Mouse (Mus musculus) stomach, embryonic 16.5 days (tissue): ENCODE measurements around the gene Ptges2. TPM values are rescaled to one million over a fixed set of nuclear protein-coding genes. Genes with fewer than 3 reads are reported as not detected.
A peak's percentile ranks its signal among the peaks of the same experiment; 100 is the strongest.

Source experiments
- ATAC-seq: fragments of 200-750 bp; cut with Nextera tagmentation; 2 replicates; pipeline ENCODE4 v1.8.0; 2017; ENCODE audit warnings: moderate number of reproducible peaks, moderate TSS enrichment; ENCODE audit not compliant: insufficient read depth, low FRiP score
- H3K27ac ChIP-seq: fragments of 300-500 bp; sonication (generic); 2 replicates; pipeline ENCODE4 v1.5.1; 2014; ENCODE audit warnings: low read length
- H3K27me3 ChIP-seq: fragments of 300-500 bp; sonication (generic); 2 replicates; pipeline ENCODE4 v1.6.1; 2014; ENCODE audit warnings: low read length, control low read depth, mixed read lengths; ENCODE audit not compliant: control insufficient read depth, insufficient read depth
- H3K36me3 ChIP-seq: fragments of 300-500 bp; sonication (generic); 2 replicates; pipeline ENCODE4 v1.6.1; 2014; ENCODE audit warnings: low read length; ENCODE audit not compliant: control insufficient read depth, insufficient read depth
- H3K4me1 ChIP-seq: fragments of 300-500 bp; sonication (generic); 2 replicates; pipeline ENCODE4 v1.6.1; 2014; ENCODE audit warnings: low read length, control low read depth, mixed read lengths; ENCODE audit not compliant: control insufficient read depth, insufficient read depth
- H3K4me2 ChIP-seq: fragments of 300-500 bp; sonication (generic); 2 replicates; pipeline ENCODE4 v1.6.1; 2014; ENCODE audit warnings: low read depth, low read length, mixed read lengths
- H3K4me3 ChIP-seq: fragments of 300-500 bp; sonication (generic); replicated peaks from 2 replicates; pipeline ENCODE4 v1.5.1; 2014; ENCODE audit warnings: mild to moderate bottlenecking, low read length
- H3K9ac ChIP-seq: fragments of 300-500 bp; sonication (generic); 2 replicates; pipeline ENCODE4 v1.6.1; 2014; ENCODE audit warnings: low read length
- H3K9me3 ChIP-seq: fragments of 300-500 bp; sonication (generic); replicated peaks from 2 replicates; pipeline ENCODE4 v1.6.1; 2016; ENCODE audit warnings: low read length, control low read depth; ENCODE audit not compliant: control insufficient read depth
- WGBS: fragments of 180-500 bp; shearing (Covaris S2); extraction: QIAGEN DNeasy Blood & Tissue Kit; methylation state at CpG from one replicate; pipeline ENCODE4 v1.1.7; 2014; 5-methylcytosine and 5-hydroxymethylcytosine counted together
- polyA plus RNA-seq: library from polyadenylated mRNA; unstranded; fragments of >200 nt; fragmentation: Nextera tagmentation; extraction: Ambion mirVana; gene quantifications from 2 replicates; pipeline ENCODE4 v1.2.1, GENCODE M21; 2015

Gene Ptges2
- polyA plus RNA-seq, 1 experiment from 2014 or later, result 26.7 TPM

- Histone ChIP-seq H3K9ac (peak overlapping the region; percentile 89), H3K27me3 (no peaks in the 10 kb centered on the region), H3K4me1 (peaks cover 11% of the 10 kb centered on the region), H3K4me2 (peak overlapping the region; percentile 95), H3K9me3 (no peaks in the 10 kb centered on the region), H3K4me3 (peak overlapping the region; percentile 79), H3K27ac (peak overlapping the region; percentile 92; the same call in 1 of the 2 replicates), H3K36me3 (no peaks in the 10 kb centered on the region; the same call in none of the 2 replicates)
- no peak for ATAC-seq
- WGBS, result under 1% methylated on average over 15 of the region's 15 CpGs
Observed at GRCm38 (mm10) chr2:32396695-32397094, 999 bp downstream of the Ptges2 start.

- Histone ChIP-seq H3K27ac (no peak overlapping the region), H3K27me3 (no peaks in the 10 kb centered on the region), H3K36me3 (peaks cover 6% of the 10 kb centered on the region; the same call in 1 of the 2 replicates), H3K9ac (no peak overlapping the region), H3K4me2 (no peak overlapping the region), H3K4me3 (no peak overlapping the region), H3K9me3 (no peaks in the 10 kb centered on the region), H3K4me1 (peaks cover 5% of the 10 kb centered on the region; the same call in 1 of the 2 replicates)
- 21% methylated on average over 2 of the region's 2 CpGs for WGBS
- no peak for ATAC-seq
Observed at GRCm38 (mm10) chr2:32404663-32405062, 9.0 kb downstream of the Ptges2 start.

DNA sequence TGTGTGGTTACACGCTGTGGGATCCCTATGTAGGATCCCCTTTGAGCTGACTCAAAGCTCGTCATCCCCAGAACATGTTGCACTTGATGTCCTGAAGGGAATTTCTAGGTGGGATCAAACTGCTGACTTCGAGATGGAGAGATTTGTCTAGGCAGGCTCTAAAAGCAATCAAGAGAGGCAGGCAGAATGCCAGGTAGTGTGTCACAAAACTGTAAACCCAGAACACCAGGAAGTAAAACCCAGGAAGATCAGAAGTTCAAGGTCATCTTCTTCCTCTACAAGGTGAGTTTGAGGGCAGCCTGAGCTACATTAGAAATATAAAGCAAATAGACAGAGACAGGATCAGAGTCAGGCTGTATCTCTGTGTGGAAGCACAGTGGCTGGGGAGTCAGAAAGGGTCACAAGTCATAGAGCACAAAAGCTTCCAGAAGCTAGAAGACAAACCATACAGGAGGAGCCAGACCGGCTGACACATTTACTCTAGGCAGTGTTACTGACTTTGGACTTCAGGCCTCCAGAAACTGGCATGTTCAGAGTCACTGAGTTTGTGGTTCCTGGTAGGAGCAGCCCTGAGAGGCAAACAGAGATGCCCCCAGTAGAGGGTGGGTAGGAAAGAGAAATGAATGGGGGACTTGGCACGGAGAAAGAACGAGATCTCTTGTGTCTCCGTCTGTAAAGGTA lies 11.6 kb downstream of the Ptges2 start:
- Histone ChIP-seq H3K36me3 (peaks cover 3% of the 10 kb centered on the region; the same call in 1 of the 2 replicates), H3K4me1 (peaks cover 5% of the 10 kb centered on the region; the same call in 1 of the 2 replicates), H3K27me3 (no peaks in the 10 kb centered on the region), H3K9me3 (no peaks in the 10 kb centered on the region), H3K4me3 (no peak overlapping the region), H3K9ac (no peak overlapping the region), H3K4me2 (no peak overlapping the region), H3K27ac (no peak overlapping the region)
- WGBS, result 75% methylated on average over 7 of the region's 7 CpGs
- no peak for ATAC-seq

DNA sequence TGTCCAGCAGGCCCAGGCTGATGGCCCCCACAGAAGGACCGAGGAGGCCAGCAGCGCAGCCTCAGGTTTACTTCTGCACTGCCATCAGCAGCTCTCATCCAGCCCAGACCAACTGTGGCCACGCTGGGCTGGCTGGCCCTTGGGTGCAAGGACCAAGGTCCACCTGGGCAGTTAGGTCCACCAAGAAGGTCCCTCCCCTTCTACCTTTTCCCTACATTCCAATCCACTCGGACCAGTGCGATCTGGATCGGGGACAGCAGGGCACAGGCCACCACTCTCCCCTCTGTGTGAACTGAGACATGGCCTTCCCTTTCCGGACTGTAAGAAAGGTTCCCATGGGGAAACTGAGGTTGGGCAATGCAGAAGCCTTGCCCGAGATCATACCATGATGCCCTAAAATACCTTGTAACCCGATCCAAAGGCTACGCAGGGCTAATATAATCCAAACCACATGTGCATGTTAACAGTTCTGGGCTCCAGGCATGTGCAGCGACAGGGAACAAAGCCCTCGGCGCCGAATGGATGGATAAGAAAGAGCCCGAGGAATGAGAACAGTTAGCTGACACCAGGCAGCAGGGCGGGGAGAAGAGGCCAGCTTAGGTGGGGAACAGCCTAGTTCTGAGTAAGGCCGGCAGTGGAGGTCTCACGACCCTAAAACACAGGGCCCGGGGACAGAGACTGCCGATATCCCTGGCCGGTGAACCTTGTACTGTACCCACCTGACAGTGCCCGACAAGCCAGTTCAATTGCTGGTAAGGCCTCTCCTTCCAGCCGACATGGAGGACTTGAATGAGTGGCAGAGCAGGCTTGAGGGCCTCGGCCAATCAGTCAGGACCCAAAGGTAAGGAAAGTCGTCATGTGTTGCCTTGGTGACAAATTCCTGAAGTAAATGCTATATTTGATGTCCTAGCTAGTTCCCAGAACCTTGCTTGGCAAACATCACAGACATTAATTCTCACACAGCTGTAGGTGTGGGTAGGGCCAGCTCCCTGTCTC lies 13.0 kb downstream of the Ptges2 start:
- Histone ChIP-seq H3K36me3 (no peaks in the 10 kb centered on the region), H3K27me3 (no peaks in the 10 kb centered on the region), H3K4me3 (no peak overlapping the region), H3K4me1 (peaks cover 5% of the 10 kb centered on the region; the same call in 1 of the 2 replicates), H3K9ac (0 out of 2 replicates have a peak overlapping the region, but pooled peaks have one; percentile 21), H3K27ac (no peak overlapping the region), H3K4me2 (no peak overlapping the region), H3K9me3 (no peaks in the 10 kb centered on the region)
- peak; percentile 49; the same call in 1 of the 2 replicates for ATAC-seq
- 62% methylated on average over 25 of the region's 25 CpGs for WGBS

DNA sequence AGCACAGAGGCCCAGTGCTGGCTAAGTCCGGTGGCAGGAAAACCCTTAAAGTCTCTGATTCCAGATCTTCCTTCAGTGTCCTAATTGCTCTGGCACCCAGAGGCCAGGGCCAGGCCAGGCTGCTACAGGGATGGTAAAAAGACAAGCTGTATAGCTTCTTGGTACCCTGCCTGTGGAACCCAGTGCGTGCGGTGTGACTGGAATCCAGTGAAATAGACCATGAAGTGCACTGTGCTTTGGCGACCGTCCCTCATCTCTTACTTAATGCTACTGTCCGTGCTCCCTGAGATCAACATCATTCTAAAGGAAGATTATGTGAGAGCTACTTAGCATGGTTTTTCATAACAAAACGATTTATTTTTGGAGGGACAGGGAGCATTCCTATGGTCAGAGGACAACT lies 15.7 kb downstream of the Ptges2 start:
- Histone ChIP-seq H3K4me2 (no peak overlapping the region), H3K4me3 (no peak overlapping the region), H3K4me1 (peaks cover 5% of the 10 kb centered on the region), H3K9ac (no peak overlapping the region), H3K27ac (no peak overlapping the region), H3K9me3 (no peaks in the 10 kb centered on the region), H3K27me3 (no peaks in the 10 kb centered on the region), H3K36me3 (peaks cover 7% of the 10 kb centered on the region; the same call in 1 of the 2 replicates)
- 82% methylated on average over 7 of the region's 7 CpGs for WGBS
- no peak for ATAC-seq

- ATAC-seq, result no peak
- Histone ChIP-seq H3K4me3 (no peak overlapping the region), H3K9me3 (no peaks in the 10 kb centered on the region), H3K9ac (no peak overlapping the region), H3K4me1 (peaks cover 5% of the 10 kb centered on the region), H3K27ac (no peak overlapping the region), H3K27me3 (no peaks in the 10 kb centered on the region), H3K36me3 (peaks cover 12% of the 10 kb centered on the region; the same call in 1 of the 2 replicates), H3K4me2 (no peak overlapping the region)
- WGBS, result 86% methylated on average over 6 of the region's 6 CpGs
Observed at GRCm38 (mm10) chr2:32412742-32413531, 17.2 kb downstream of the Ptges2 start.

GRCm38 (mm10) chr2:32413936-32414335 lies 18.2 kb downstream of the Ptges2 start:
- 42% methylated on average over 5 of the region's 5 CpGs for WGBS
- no peak overlapping the region for H3K4me2 ChIP-seq
- no peak overlapping the region for H3K27ac ChIP-seq
- H3K9me3 ChIP-seq, result no peaks in the 10 kb centered on the region
- H3K36me3 ChIP-seq, result peaks cover 12% of the 10 kb centered on the region; the same call in 1 of the 2 replicates
- H3K9ac ChIP-seq, result no peak overlapping the region
- H3K4me1 ChIP-seq, result peaks cover 1% of the 10 kb centered on the region
- H3K4me3 ChIP-seq, result no peak overlapping the region
- H3K27me3 ChIP-seq, result no peaks in the 10 kb centered on the region
- no peak for ATAC-seq

DNA sequence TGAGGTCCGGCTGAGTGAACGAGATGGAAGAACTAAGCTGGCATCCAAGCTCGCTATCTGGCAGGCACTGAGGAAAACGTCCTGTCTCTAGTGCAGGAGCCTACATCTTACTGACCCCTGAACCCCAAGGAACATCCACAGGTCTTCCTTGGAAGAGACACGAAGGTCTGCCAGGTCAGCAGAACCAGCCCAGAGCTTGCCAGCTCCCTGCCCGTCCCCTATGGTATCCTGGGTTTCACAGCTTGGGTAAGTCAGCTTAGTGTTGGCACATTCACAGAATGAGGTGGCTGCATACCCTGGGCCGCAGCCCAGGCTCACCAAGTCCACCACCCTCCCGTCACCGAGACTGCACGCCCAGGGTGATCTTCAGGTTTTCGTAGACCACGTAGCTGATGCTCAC lies 20.1 kb downstream of the Ptges2 start:
- no peaks in the 10 kb centered on the region for H3K9me3 ChIP-seq
- no peaks in the 10 kb centered on the region for H3K27me3 ChIP-seq
- ATAC-seq, result no peak
- H3K36me3 ChIP-seq, result peaks cover 19% of the 10 kb centered on the region; the same call in 1 of the 2 replicates
- no peak overlapping the region for H3K27ac ChIP-seq
- no peak overlapping the region for H3K4me2 ChIP-seq
- 94% methylated on average over 12 of the region's 12 CpGs for WGBS
- H3K9ac ChIP-seq, result no peak overlapping the region
- H3K4me1 ChIP-seq, result no peaks in the 10 kb centered on the region; the same call in 1 of the 2 replicates
- no peak overlapping the region for H3K4me3 ChIP-seq
